Mouse (Mus musculus) 3T3-L1 (cell line): ENCODE measurements around the gene Malrd1.

Experiments used
- DNase-seq: peaks from one replicate; pipeline ENCODE4 v3.0.0-alpha.2; 2015; ENCODE audit warnings: low read depth, low spot score

Malrd1 gene

GRCm38 (mm10) chr2:16029752-16030151 lies 503.5 kb downstream of the Malrd1 start:
- no peak for DNase-seq

- no peak for DNase-seq
Measured at GRCm38 (mm10) chr2:16031559-16031958, 505.3 kb downstream of the Malrd1 start.

GRCm38 (mm10) chr2:16032804-16033203 lies 506.5 kb downstream of the Malrd1 start:
- no peak for DNase-seq

- DNase-seq = no peak
Measured at GRCm38 (mm10) chr2:16110696-16111095, 584.4 kb downstream of the Malrd1 start.

GRCm38 (mm10) chr2:16113333-16113732 lies 587.1 kb downstream of the Malrd1 start:
- DNase-seq = no peak

GRCm38 (mm10) chr2:16147999-16148398 lies 621.7 kb downstream of the Malrd1 start:
- peak; percentile 2 for DNase-seq

- DNase-seq = no peak
Measured at GRCm38 (mm10) chr2:16152623-16153022, 626.3 kb downstream of the Malrd1 start.

- no peak for DNase-seq
Measured at GRCm38 (mm10) chr2:16163246-16163989, 637.1 kb downstream of the Malrd1 start.

GRCm38 (mm10) chr2:16168611-16169010 lies 642.3 kb downstream of the Malrd1 start:
- peak; percentile 19 for DNase-seq

- DNase-seq = no peak
Measured at GRCm38 (mm10) chr2:16172086-16172485, 645.8 kb downstream of the Malrd1 start.

GRCm38 (mm10) chr2:16173355-16173754 lies 647.1 kb downstream of the Malrd1 start:
- no peak for DNase-seq

GRCm38 (mm10) chr2:16182140-16182539 lies 655.9 kb downstream of the Malrd1 start:
- no peak for DNase-seq

- no peak for DNase-seq
Measured at GRCm38 (mm10) chr2:16183158-16183557, 656.9 kb downstream of the Malrd1 start.

- DNase-seq = no peak
Measured at GRCm38 (mm10) chr2:16210016-16210415, 683.7 kb downstream of the Malrd1 start.

GRCm38 (mm10) chr2:16212752-16213151 lies 686.5 kb downstream of the Malrd1 start:
- no peak for DNase-seq

GRCm38 (mm10) chr2:16214111-16214510 lies 687.8 kb downstream of the Malrd1 start:
- DNase-seq = no peak

- DNase-seq = no peak
Measured at GRCm38 (mm10) chr2:16228187-16228832, 702.0 kb downstream of the Malrd1 start.

- no peak for DNase-seq
Measured at GRCm38 (mm10) chr2:16240861-16241260, 714.6 kb downstream of the Malrd1 start.

GRCm38 (mm10) chr2:16243097-16243496 lies 716.8 kb downstream of the Malrd1 start:
- DNase-seq = peak; percentile 9

- no peak for DNase-seq
Measured at GRCm38 (mm10) chr2:16248861-16249260, 722.6 kb downstream of the Malrd1 start.

GRCm38 (mm10) chr2:16252274-16252673 lies 726.0 kb downstream of the Malrd1 start:
- DNase-seq = no peak
